Mouse (Mus musculus) retina, postnatal 1 day (tissue): ENCODE data around the gene Aldh3b2.

Experiments
- DNase-seq: peaks from one replicate; pipeline ENCODE4 v3.0.0-alpha.2; 2012

Gene Aldh3b2

GRCm38 (mm10) chr19:3972229-3972628 lies at the start of gene Aldh3b2:
Gene Aldh3b2 (plus strand): TSS chr19:3972328.
- DNase-seq, result no peak

- no peak for DNase-seq
These were observed 49.3 kb upstream of the Aldh3b2 start for GRCm38 (mm10) chr19:3922661-3923371.

- DNase-seq, result no peak
These were observed 48.5 kb upstream of the Aldh3b2 start for GRCm38 (mm10) chr19:3923586-3923985.

GRCm38 (mm10) chr19:3924190-3924589 lies 47.9 kb upstream of the Aldh3b2 start:
- DNase-seq, result no peak

GRCm38 (mm10) chr19:3924868-3925267 lies 47.3 kb upstream of the Aldh3b2 start:
- no peak for DNase-seq

GRCm38 (mm10) chr19:3925859-3926258 lies 46.3 kb upstream of the Aldh3b2 start:
- DNase-seq, result no peak

- DNase-seq, result no peak
These were observed 45.8 kb upstream of the Aldh3b2 start for GRCm38 (mm10) chr19:3926279-3926678.

GRCm38 (mm10) chr19:3926685-3927084 lies 45.4 kb upstream of the Aldh3b2 start:
- DNase-seq, result no peak

- DNase-seq, result no peak
These were observed 44.1 kb upstream of the Aldh3b2 start for GRCm38 (mm10) chr19:3927989-3928388.

- no peak for DNase-seq
These were observed 43.3 kb upstream of the Aldh3b2 start for GRCm38 (mm10) chr19:3928779-3929178.

GRCm38 (mm10) chr19:3929211-3929941 lies 42.8 kb upstream of the Aldh3b2 start, which contains the start of gene Aldh3b1:
Gene Aldh3b1 (minus strand): TSS chr19:3929808.
- DNase-seq, result peak; percentile 22

- DNase-seq, result peak; percentile 26
These were observed 41.7 kb upstream of the Aldh3b2 start for GRCm38 (mm10) chr19:3930262-3931057.

GRCm38 (mm10) chr19:3931716-3932115 lies 40.4 kb upstream of the Aldh3b2 start:
- no peak for DNase-seq

- DNase-seq, result peak; percentile 84
These were observed 36.9 kb upstream of the Aldh3b2 start, which contains the start of gene Unc93b1 for GRCm38 (mm10) chr19:3935032-3935895. Gene Unc93b1 (plus strand): TSS chr19:3935186.

GRCm38 (mm10) chr19:3935896-3936850 lies 36.0 kb upstream of the Aldh3b2 start:
- peak; percentile 67 for DNase-seq

GRCm38 (mm10) chr19:3942315-3942714 lies 29.8 kb upstream of the Aldh3b2 start:
- DNase-seq, result no peak

GRCm38 (mm10) chr19:3942986-3943735 lies 29.0 kb upstream of the Aldh3b2 start:
- DNase-seq, result no peak

- no peak for DNase-seq
These were observed 26.1 kb upstream of the Aldh3b2 start for GRCm38 (mm10) chr19:3945872-3946564.

- peak; percentile 80 for DNase-seq
These were observed 25.4 kb upstream of the Aldh3b2 start for GRCm38 (mm10) chr19:3946715-3947114.

GRCm38 (mm10) chr19:3947813-3948212 lies 24.3 kb upstream of the Aldh3b2 start:
- DNase-seq, result no peak
